Mouse (Mus musculus): ENCODE results near the gene Cadps.

GRCm38 (mm10) chr14:12607025-12607424 lies 215.9 kb downstream of the Cadps start:
- TF ChIP-seq CTCF (IDR thresholded peaks at IDR 0.05; ENCODE audit: insufficient read depth, low read depth, low read length) (no peak), POLR2A (IDR thresholded peaks at IDR 0.05; ENCODE audit: insufficient read depth, low read depth, low read length) (no peak)

Measured in olfactory bulb, adult 2 months (tissue).